Mouse (Mus musculus) brain, embryonic 14.5 days (tissue): ENCODE data around the gene Cops6.

Source experiments
- CTCF ChIP-seq: fragments of 200-500 bp; IDR thresholded peaks from 2 replicates; pipeline ENCODE4 v1.5.1; 2012; ENCODE audit warnings: inconsistent platforms, mild to moderate bottlenecking, moderate library complexity, borderline replicate concordance; ENCODE audit not compliant: insufficient read depth, insufficient read length; ENCODE audit errors: extremely low read depth
- POLR2A ChIP-seq: fragments of 200-500 bp; IDR thresholded peaks from 2 replicates; pipeline ENCODE4 v1.6.1; 2012; ENCODE audit warnings: mild to moderate bottlenecking, inconsistent platforms, borderline replicate concordance; ENCODE audit not compliant: poor library complexity, insufficient read depth, insufficient read length, severe bottlenecking; ENCODE audit errors: extremely low read depth

DNA sequence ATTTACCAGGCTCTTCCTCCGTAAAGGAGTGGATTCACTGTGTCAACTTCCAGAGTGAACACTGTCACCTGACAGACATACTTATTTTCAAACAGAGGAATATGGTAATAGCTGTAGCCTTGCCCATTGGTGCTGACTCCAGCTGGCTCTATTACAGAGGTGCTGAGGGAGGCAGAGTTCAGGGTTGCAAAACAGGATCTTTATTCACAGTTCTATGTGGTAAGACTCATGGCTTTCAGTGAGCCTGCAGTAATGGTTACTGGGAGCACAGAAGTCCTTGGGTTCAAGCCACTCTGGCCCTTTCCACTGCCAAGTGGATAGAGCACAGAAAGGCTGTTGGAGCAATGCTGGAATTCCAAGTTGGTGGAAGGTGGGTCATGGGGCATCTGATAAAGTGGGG is 46.4 kb downstream of the Cops6 start:
- TF ChIP-seq POLR2A (no peak), CTCF (no peak)
